Mouse (Mus musculus) midbrain, embryonic 10.5 days (tissue): ENCODE results near the gene Hspa1a. TPM values are rescaled to one million over a fixed set of nuclear protein-coding genes. Genes with fewer than 3 reads are reported as not detected.
A peak's percentile ranks its signal among the peaks of the same experiment; 100 is the strongest.
"Not testable (repeated sequence)": the region's sequence is repeated elsewhere in the genome, so short reads cannot be mapped to it uniquely, and the experiment has no call there.

Experiments used
- DNase-seq: peaks from one replicate; pipeline ENCODE4 v3.0.0-alpha.2; 2017; ENCODE audit warnings: low spot score
- H3K27ac ChIP-seq: fragments of 300-500 bp; sonication (generic); replicated peaks from 2 replicates; pipeline ENCODE4 v1.5.1; 2016; ENCODE audit warnings: mild to moderate bottlenecking
- H3K27me3 ChIP-seq: fragments of 300-500 bp; sonication (generic); 2 replicates; pipeline ENCODE4 v1.6.1; 2016; ENCODE audit warnings: low read depth, mild to moderate bottlenecking; ENCODE audit not compliant: poor library complexity, severe bottlenecking
- H3K36me3 ChIP-seq: fragments of 300-500 bp; sonication (generic); 2 replicates; pipeline ENCODE4 v1.6.1; 2016; ENCODE audit warnings: mild to moderate bottlenecking, moderate library complexity
- H3K4me1 ChIP-seq: fragments of 300-500 bp; sonication (generic); 2 replicates; pipeline ENCODE4 v1.6.1; 2016
- H3K4me3 ChIP-seq: fragments of 300-500 bp; sonication (generic); 2 replicates; pipeline ENCODE4 v1.5.1; 2016; ENCODE audit warnings: mild to moderate bottlenecking, moderate library complexity
- H3K9me3 ChIP-seq: fragments of 300-500 bp; sonication (generic); replicated peaks from 2 replicates; pipeline ENCODE4 v1.6.1; 2016; ENCODE audit warnings: mild to moderate bottlenecking
- WGBS: fragments of 180-500 bp; shearing (Covaris S2); methylation state at CpG from one replicate; pipeline ENCODE4 v1.1.7; 2016; 5-methylcytosine and 5-hydroxymethylcytosine counted together
- polyA plus RNA-seq: library from polyadenylated mRNA; unstranded; fragments of >200 nt; fragmentation: Nextera tagmentation; extraction: Ambion mirVana; gene quantifications from 2 replicates; pipeline ENCODE4 v1.2.1, GENCODE M21; 2016

Hspa1a gene
- polyA plus RNA-seq, 1 experiment from 2014 or later: 1.6 TPM

- Histone ChIP-seq H3K36me3 (peaks cover 98% of the 10 kb centered on the region), H3K9me3 (no peaks in the 10 kb centered on the region), H3K27ac (no peak overlapping the region), H3K4me1 (0 out of 2 replicates have a peak, but pooled peaks cover 1% of the 10 kb centered on the region), H3K4me3 (no peak overlapping the region), H3K27me3 (no peaks in the 10 kb centered on the region)
- 89% methylated on average over 7 of the region's 7 CpGs for WGBS
- DNase-seq: no peak
These were observed 37.6 kb upstream of the Hspa1a start for GRCm38 (mm10) chr17:35009586-35009985.

- H3K27me3 ChIP-seq: no peaks in the 10 kb centered on the region
- H3K36me3 ChIP-seq: peaks cover 94% of the 10 kb centered on the region
- H3K4me3 ChIP-seq: no peak overlapping the region
- peaks cover 17% of the 10 kb centered on the region for H3K4me1 ChIP-seq
- H3K27ac ChIP-seq: no peak overlapping the region
- WGBS: 94% methylated on average over 7 of the region's 7 CpGs
- H3K9me3 ChIP-seq: no peaks in the 10 kb centered on the region
- no peak for DNase-seq
These were observed 35.5 kb upstream of the Hspa1a start for GRCm38 (mm10) chr17:35007387-35007991.

- not testable (repeated sequence) for H3K4me3 ChIP-seq, DNase-seq, H3K27me3 ChIP-seq, H3K9me3 ChIP-seq, H3K27ac ChIP-seq
- WGBS: 94% methylated on average over 4 of the region's 5 CpGs
- Histone ChIP-seq H3K4me1 (peaks cover 32% of the 10 kb centered on the region), H3K36me3 (peaks cover 81% of the 10 kb centered on the region)
These were observed 33.9 kb upstream of the Hspa1a start for GRCm38 (mm10) chr17:35005902-35006301.

GRCm38 (mm10) chr17:35005158-35005557, 33.2 kb upstream of the Hspa1a start:
- WGBS: 91% methylated on average over 10 of the region's 10 CpGs
- Histone ChIP-seq H3K4me1 (peaks cover 37% of the 10 kb centered on the region), H3K4me3 (peak overlapping the region; percentile 10; the same call in 1 of the 2 replicates), H3K27ac (no peak overlapping the region), H3K27me3 (no peaks in the 10 kb centered on the region), H3K9me3 (no peaks in the 10 kb centered on the region), H3K36me3 (peaks cover 73% of the 10 kb centered on the region)
- no peak for DNase-seq

GRCm38 (mm10) chr17:35004075-35004717, 32.2 kb upstream of the Hspa1a start:
- H3K36me3 ChIP-seq: peaks cover 64% of the 10 kb centered on the region
- no peaks in the 10 kb centered on the region for H3K9me3 ChIP-seq
- peaks cover 47% of the 10 kb centered on the region for H3K4me1 ChIP-seq
- peak overlapping the region; percentile 10; the same call in 1 of the 2 replicates for H3K4me3 ChIP-seq
- no peak for DNase-seq
- H3K27ac ChIP-seq: no peak overlapping the region
- 96% methylated on average over 17 of the region's 17 CpGs for WGBS
- H3K27me3 ChIP-seq: no peaks in the 10 kb centered on the region

GRCm38 (mm10) chr17:35003022-35003838, 31.3 kb upstream of the Hspa1a start:
- peaks cover 56% of the 10 kb centered on the region for H3K4me1 ChIP-seq
- 84% methylated on average over 9 of the region's 9 CpGs for WGBS
- H3K36me3 ChIP-seq: peaks cover 64% of the 10 kb centered on the region
- no peak for DNase-seq
- peak overlapping the region; percentile 86 for H3K4me3 ChIP-seq
- 0 out of 2 replicates have a peak overlapping the region, but pooled peaks have one; percentile 98 for H3K27ac ChIP-seq
- no peaks in the 10 kb centered on the region for H3K27me3 ChIP-seq
- no peaks in the 10 kb centered on the region for H3K9me3 ChIP-seq

GRCm38 (mm10) chr17:35002153-35002865, 30.4 kb upstream of the Hspa1a start:
- Histone ChIP-seq H3K36me3 (peaks cover 64% of the 10 kb centered on the region), H3K9me3 (no peaks in the 10 kb centered on the region), H3K4me1 (peaks cover 63% of the 10 kb centered on the region), H3K4me3 (peak overlapping the region; percentile 86), H3K27ac (peak overlapping the region; percentile 98), H3K27me3 (no peaks in the 10 kb centered on the region)
- no peak for DNase-seq
- WGBS: 21% methylated on average over 12 of the region's 12 CpGs

GRCm38 (mm10) chr17:35001452-35002152, 29.6 kb upstream of the Hspa1a start:
- H3K9me3 ChIP-seq: no peaks in the 10 kb centered on the region
- DNase-seq: no peak
- under 1% methylated on average over 35 of the region's 35 CpGs for WGBS
- H3K27me3 ChIP-seq: no peaks in the 10 kb centered on the region
- H3K27ac ChIP-seq: peak overlapping the region; percentile 98
- peak overlapping the region; percentile 86 for H3K4me3 ChIP-seq
- peaks cover 64% of the 10 kb centered on the region for H3K36me3 ChIP-seq
- peaks cover 70% of the 10 kb centered on the region for H3K4me1 ChIP-seq

GRCm38 (mm10) chr17:35000717-35001451, 28.9 kb upstream of the Hspa1a start, which contains the start of gene Vars:
Vars (plus strand) TSS chr17:35000987.
- peaks cover 72% of the 10 kb centered on the region for H3K4me1 ChIP-seq

GRCm38 (mm10) chr17:34999871-35000716, 28.1 kb upstream of the Hspa1a start:
- DNase-seq: peak; percentile 43
- WGBS: 28% methylated on average over 30 of the region's 32 CpGs
- not testable (repeated sequence) for H3K9me3 ChIP-seq, H3K27me3 ChIP-seq
- H3K4me1 ChIP-seq: peaks cover 72% of the 10 kb centered on the region
- H3K36me3 ChIP-seq: peaks cover 60% of the 10 kb centered on the region
- H3K4me3 ChIP-seq: peak overlapping the region; percentile 86
- peak overlapping the region; percentile 98 for H3K27ac ChIP-seq

More at GRCm38 (mm10) chr17:35000717-35001451, 28.9 kb upstream of the Hspa1a start, which contains the start of gene Vars:
- Histone ChIP-seq H3K36me3 (peaks cover 63% of the 10 kb centered on the region), H3K4me3 (peak within 1 kb of the TSS; percentile 86), H3K9me3 (no peaks in the 10 kb centered on the region), H3K27ac (peak within 1 kb of the TSS; percentile 98), H3K27me3 (no peaks in the 10 kb centered on the region)
- WGBS: under 1% methylated on average over 83 of the region's 83 CpGs
- DNase-seq: peak; percentile 98
